Mouse (Mus musculus): ENCODE results near the gene Pald1. TPM values are rescaled to one million over a fixed set of nuclear protein-coding genes. Genes with fewer than 3 reads are reported as not detected.

The Pald1 gene
- 44.1 and 47.5 TPM in 2 replicates for polyA plus RNA-seq (2014; fragmentation: Nextera tagmentation; extraction: Ambion mirVana)

- peak; percentile 91 for DNase-seq
- no peaks in the 10 kb centered on the region for H3K27me3 ChIP-seq (ENCODE audit: insufficient read depth, low read length)
- H3K9me3 ChIP-seq (ENCODE audit: low read depth, low read length) = no peaks in the 10 kb centered on the region
- H3K4me3 ChIP-seq (ENCODE audit: low read depth, low read length) = peak within 1 kb of the TSS; percentile 75
- ATAC-seq (ENCODE audit: insufficient read depth) = peak; percentile 77
- no peak for TF ChIP-seq CTCF (IDR thresholded peaks at IDR 0.05; ENCODE audit: low read depth)
- peak within 1 kb of the TSS; percentile 97 for H3K4me2 ChIP-seq
- WGBS = under 1% methylated on average over 51 of the region's 60 CpGs
- H3K27ac ChIP-seq (ENCODE audit: low read depth) = peak within 1 kb of the TSS; percentile 59
- peaks cover 31% of the 10 kb centered on the region for H3K4me1 ChIP-seq (ENCODE audit: insufficient read depth)
- no peaks in the 10 kb centered on the region for H3K36me3 ChIP-seq (ENCODE audit: insufficient read depth)
- peak within 1 kb of the TSS; percentile 77 for H3K9ac ChIP-seq
Observed at GRCm38 (mm10) chr10:61383021-61383714, at the start of gene Pald1. TSS of gene Pald1 (minus strand) at chr10:61383530.

GRCm38 (mm10) chr10:61431375-61431774 is 48.0 kb upstream of the Pald1 start:
- TF ChIP-seq CTCF (IDR thresholded peaks at IDR 0.05; ENCODE audit: low read depth) = no peak
- Histone ChIP-seq H3K27me3 (ENCODE audit: insufficient read depth, low read length) (no peaks in the 10 kb centered on the region), H3K9me3 (ENCODE audit: low read depth, low read length) (no peaks in the 10 kb centered on the region), H3K27ac (ENCODE audit: low read depth) (no peak overlapping the region), H3K4me3 (ENCODE audit: low read depth, low read length) (no peak overlapping the region), H3K4me1 (ENCODE audit: insufficient read depth) (no peaks in the 10 kb centered on the region), H3K9ac (no peak overlapping the region), H3K36me3 (ENCODE audit: insufficient read depth) (peaks cover 55% of the 10 kb centered on the region), H3K4me2 (no peak overlapping the region)
- ATAC-seq (ENCODE audit: insufficient read depth) = no peak
- WGBS = 91% methylated on average over 9 of the region's 9 CpGs
- no peak for DNase-seq

GRCm38 (mm10) chr10:61429043-61429442 is 45.7 kb upstream of the Pald1 start:
- no peak overlapping the region for H3K4me2 ChIP-seq
- DNase-seq = no peak

GRCm38 (mm10) chr10:61428416-61428815 is 45.1 kb upstream of the Pald1 start:
- TF ChIP-seq CTCF (IDR thresholded peaks at IDR 0.05; ENCODE audit: low read depth) = no peak
- 0 out of 2 replicates have a peak, but pooled peaks cover 6% of the 10 kb centered on the region for H3K4me1 ChIP-seq (ENCODE audit: insufficient read depth)
- ATAC-seq (ENCODE audit: insufficient read depth) = no peak
- 54% methylated on average over 4 of the region's 4 CpGs for WGBS
- H3K27ac ChIP-seq (ENCODE audit: low read depth) = no peak overlapping the region
- H3K27me3 ChIP-seq (ENCODE audit: insufficient read depth, low read length) = no peaks in the 10 kb centered on the region
- no peak overlapping the region for H3K4me3 ChIP-seq (ENCODE audit: low read depth, low read length)
- no peak overlapping the region for H3K9ac ChIP-seq
- no peak overlapping the region for H3K4me2 ChIP-seq
- no peak for DNase-seq
- H3K36me3 ChIP-seq (ENCODE audit: insufficient read depth) = peaks cover 32% of the 10 kb centered on the region
- no peaks in the 10 kb centered on the region for H3K9me3 ChIP-seq (ENCODE audit: low read depth, low read length)

More at GRCm38 (mm10) chr10:61429043-61429442, 45.7 kb upstream of the Pald1 start:
- Histone ChIP-seq H3K27me3 (ENCODE audit: insufficient read depth, low read length) (no peaks in the 10 kb centered on the region), H3K9me3 (ENCODE audit: low read depth, low read length) (no peaks in the 10 kb centered on the region), H3K4me1 (ENCODE audit: insufficient read depth) (0 out of 2 replicates have a peak, but pooled peaks cover 6% of the 10 kb centered on the region), H3K4me3 (ENCODE audit: low read depth, low read length) (no peak overlapping the region), H3K36me3 (ENCODE audit: insufficient read depth) (peaks cover 38% of the 10 kb centered on the region), H3K9ac (no peak overlapping the region), H3K27ac (ENCODE audit: low read depth) (no peak overlapping the region)
- no peak for TF ChIP-seq CTCF (IDR thresholded peaks at IDR 0.05; ENCODE audit: low read depth)
- WGBS = 89% methylated on average over 5 of the region's 5 CpGs
- no peak for ATAC-seq (ENCODE audit: insufficient read depth)

- ATAC-seq (ENCODE audit: insufficient read depth) (no peak), DNase-seq (no peak)
- H3K27ac ChIP-seq (ENCODE audit: low read depth) = no peak overlapping the region
- H3K9me3 ChIP-seq (ENCODE audit: low read depth, low read length) = no peaks in the 10 kb centered on the region
- TF ChIP-seq CTCF (IDR thresholded peaks at IDR 0.05; ENCODE audit: low read depth) = no peak
- peaks cover 27% of the 10 kb centered on the region for H3K36me3 ChIP-seq (ENCODE audit: insufficient read depth)
- H3K27me3 ChIP-seq (ENCODE audit: insufficient read depth, low read length) = no peaks in the 10 kb centered on the region
- H3K9ac ChIP-seq = no peak overlapping the region
- H3K4me2 ChIP-seq = no peak overlapping the region
- no peak overlapping the region for H3K4me3 ChIP-seq (ENCODE audit: low read depth, low read length)
- H3K4me1 ChIP-seq (ENCODE audit: insufficient read depth) = 0 out of 2 replicates have a peak, but pooled peaks cover 6% of the 10 kb centered on the region
- WGBS = 81% methylated on average over 6 of the region's 6 CpGs
Observed at GRCm38 (mm10) chr10:61427951-61428350, 44.6 kb upstream of the Pald1 start.

- no peak overlapping the region for H3K4me3 ChIP-seq (ENCODE audit: low read depth, low read length)
- no peaks in the 10 kb centered on the region for H3K9me3 ChIP-seq (ENCODE audit: low read depth, low read length)
- H3K9ac ChIP-seq = no peak overlapping the region
- H3K36me3 ChIP-seq (ENCODE audit: insufficient read depth) = peaks cover 18% of the 10 kb centered on the region
- WGBS = 26% methylated on average over 2 of the region's 2 CpGs
- no peak for TF ChIP-seq CTCF (IDR thresholded peaks at IDR 0.05; ENCODE audit: low read depth)
- H3K4me1 ChIP-seq (ENCODE audit: insufficient read depth) = 0 out of 2 replicates have a peak, but pooled peaks cover 6% of the 10 kb centered on the region
- ATAC-seq (ENCODE audit: insufficient read depth) (no peak), DNase-seq (no peak)
- H3K4me2 ChIP-seq = no peak overlapping the region
- H3K27me3 ChIP-seq (ENCODE audit: insufficient read depth, low read length) = no peaks in the 10 kb centered on the region
- no peak overlapping the region for H3K27ac ChIP-seq (ENCODE audit: low read depth)
Observed at GRCm38 (mm10) chr10:61426251-61426757, 43.0 kb upstream of the Pald1 start.

- WGBS = 67% methylated on average over 2 of the region's 2 CpGs
- no peak for TF ChIP-seq CTCF (IDR thresholded peaks at IDR 0.05; ENCODE audit: low read depth)
- DNase-seq (no peak), ATAC-seq (ENCODE audit: insufficient read depth) (no peak)
- Histone ChIP-seq H3K27me3 (ENCODE audit: insufficient read depth, low read length) (peaks cover 7% of the 10 kb centered on the region), H3K9ac (no peak overlapping the region), H3K4me2 (no peak overlapping the region), H3K27ac (ENCODE audit: low read depth) (no peak overlapping the region), H3K4me1 (ENCODE audit: insufficient read depth) (0 out of 2 replicates have a peak, but pooled peaks cover 6% of the 10 kb centered on the region), H3K4me3 (ENCODE audit: low read depth, low read length) (no peak overlapping the region), H3K36me3 (ENCODE audit: insufficient read depth) (peaks cover 7% of the 10 kb centered on the region), H3K9me3 (ENCODE audit: low read depth, low read length) (no peaks in the 10 kb centered on the region)
Observed at GRCm38 (mm10) chr10:61425047-61425446, 41.7 kb upstream of the Pald1 start.

Measured in lung, embryonic 14.5 days (tissue).